Mouse (Mus musculus): Measurements from ENCODE around the gene Igdcc3. TPM values are rescaled to one million over a fixed set of nuclear protein-coding genes. Genes with fewer than 3 reads are reported as not detected.
"Not testable (repeated sequence)": the region's sequence is repeated elsewhere in the genome, so short reads cannot be mapped to it uniquely, and the experiment has no call there.

The Igdcc3 gene
- total RNA-seq, 2 experiments from 2014 or later, result 0.17 to 0.18 TPM

GRCm38 (mm10) chr9:65202165-65202754 lies 61.3 kb downstream of the Igdcc3 start:
- no peak for TF ChIP-seq CTCF (IDR thresholded peaks at IDR 0.05)
- H3K27ac ChIP-seq, result peak overlapping the region; percentile 95
- DNase-seq, result no peak
- intact Hi-C loops (cut with DNase I), result no loop called here
- H3K4me3 ChIP-seq, result peak overlapping the region; percentile 69

- DNase-seq, result peak; percentile 65
- peak overlapping the region; percentile 86 for H3K27ac ChIP-seq
- peak overlapping the region; percentile 13; the same call in 1 of the 2 replicates for H3K4me3 ChIP-seq
- intact Hi-C loops (cut with DNase I), result no loop called here
- no peak for TF ChIP-seq CTCF (IDR thresholded peaks at IDR 0.05)
Observed at GRCm38 (mm10) chr9:65205049-65205815, 64.2 kb downstream of the Igdcc3 start.

- DNase-seq; intact Hi-C loops (cut with DNase I); H3K4me3 ChIP-seq; H3K27ac ChIP-seq: not testable (repeated sequence)
Observed at GRCm38 (mm10) chr9:65207041-65207815, 66.2 kb downstream of the Igdcc3 start.

- intact Hi-C loops (cut with DNase I), result no loop called here
- H3K27ac ChIP-seq, result no peak overlapping the region
- no peak for DNase-seq
- no peak overlapping the region for H3K4me3 ChIP-seq
- no peak for TF ChIP-seq CTCF (IDR thresholded peaks at IDR 0.05)
Observed at GRCm38 (mm10) chr9:65208293-65209179, 67.5 kb downstream of the Igdcc3 start.

- no peak overlapping the region for H3K27ac ChIP-seq
- no peak for TF ChIP-seq CTCF (IDR thresholded peaks at IDR 0.05)
- H3K4me3 ChIP-seq, result no peak overlapping the region
- DNase-seq, result no peak
- intact Hi-C loops (cut with DNase I), result no loop called here
Observed at GRCm38 (mm10) chr9:65211598-65211997, 70.6 kb downstream of the Igdcc3 start.

GRCm38 (mm10) chr9:65214425-65214777 lies 73.4 kb downstream of the Igdcc3 start:
- no peak for TF ChIP-seq CTCF (IDR thresholded peaks at IDR 0.05)
- Histone ChIP-seq H3K27ac (peak overlapping the region; percentile 99), H3K4me3 (peak overlapping the region; percentile 91)
- no peak for DNase-seq
- intact Hi-C loops (cut with DNase I), result no loop called here

- Histone ChIP-seq H3K4me3 (peak overlapping the region; percentile 91), H3K27ac (peak overlapping the region; percentile 99)
- TF ChIP-seq CTCF (IDR thresholded peaks at IDR 0.05), result peak; percentile 63
- intact Hi-C loops (cut with DNase I), result no loop called here
- DNase-seq, result peak; percentile 96
Observed at GRCm38 (mm10) chr9:65214778-65215493, 73.9 kb downstream of the Igdcc3 start.

GRCm38 (mm10) chr9:65215494-65216126 lies 74.6 kb downstream of the Igdcc3 start:
- Histone ChIP-seq H3K4me3 (peak overlapping the region; percentile 91), H3K27ac (peak overlapping the region; percentile 99)
- intact Hi-C loops (cut with DNase I), result no loop called here
- DNase-seq, result no peak
- TF ChIP-seq CTCF (IDR thresholded peaks at IDR 0.05), result no peak

GRCm38 (mm10) chr9:65216972-65217371 lies 76.0 kb downstream of the Igdcc3 start:
- no peak for DNase-seq
- H3K27ac ChIP-seq, result peak overlapping the region; percentile 88
- H3K4me3 ChIP-seq, result peak overlapping the region; percentile 20; the same call in 1 of the 2 replicates
- TF ChIP-seq CTCF (IDR thresholded peaks at IDR 0.05), result no peak
- intact Hi-C loops (cut with DNase I), result no loop called here

GRCm38 (mm10) chr9:65217661-65218060 lies 76.7 kb downstream of the Igdcc3 start:
- Histone ChIP-seq H3K27ac (peak overlapping the region; percentile 88), H3K4me3 (peak overlapping the region; percentile 40)
- DNase-seq, result peak; percentile 73
- intact Hi-C loops (cut with DNase I), result no loop called here
- no peak for TF ChIP-seq CTCF (IDR thresholded peaks at IDR 0.05)

GRCm38 (mm10) chr9:65218916-65219315 lies 77.9 kb downstream of the Igdcc3 start:
- TF ChIP-seq CTCF (IDR thresholded peaks at IDR 0.05), result no peak

GRCm38 (mm10) chr9:65220398-65220797 lies 79.4 kb downstream of the Igdcc3 start:
- DNase-seq, H3K4me3 ChIP-seq, H3K27ac ChIP-seq: not testable (repeated sequence)
- intact Hi-C loops (cut with DNase I), result loop anchor here (10.0 kb wide), 1 partner anchor 214 kb away; the partner anchor contains the start of gene Mtfmt

More at GRCm38 (mm10) chr9:65218916-65219315, 77.9 kb downstream of the Igdcc3 start:
- no peak for DNase-seq
- Histone ChIP-seq H3K27ac (peak overlapping the region; percentile 88), H3K4me3 (peak overlapping the region; percentile 40; the same call in 1 of the 2 replicates)
- intact Hi-C loops (cut with DNase I), result no loop called here
